In genomic region chr7:118123512-118124411, GRCm38 (mm10) we compare ENCODE assay signal across 28 mouse cellular contexts. TPM values are rescaled to one million over a fixed set of nuclear protein-coding genes. Genes with fewer than 3 reads are reported as not detected.
DNase-seq lines count a peak whose midpoint lies in the region; ATAC-seq and TF ChIP-seq lines count a peak whose summit lies in the region.
"Had no signal": no experiment of that assay in that cellular context is flagged by ENCODE, and none has a peak within 500 bp of the region (broad histone marks: within the 10 kb centered on the region; RNA-seq: fewer than 3 reads in every experiment).

No protein-coding gene starts in this region.

- H3K4me1 ChIP-seq in hindbrain, embryonic 13.5 days (replicated peaks), result peaks cover 24% of the 10 kb centered on the region

- H3K9me3 ChIP-seq in hindbrain, embryonic 13.5 days, result no peaks in the 10 kb centered on the region
- H3K9me3 ChIP-seq: embryonic facial prominence, embryonic 12.5 days; heart, embryonic 13.5 days; hindbrain, embryonic 12.5 days; limb, embryonic 15.5 days; midbrain, embryonic 10.5 days; neural tube, embryonic 13.5 days had no signal

- H3K27me3 ChIP-seq in hindbrain, embryonic 13.5 days, result no peaks in the 10 kb centered on the region
- H3K27me3 ChIP-seq: embryonic facial prominence, embryonic 12.5 days; heart, embryonic 13.5 days; hindbrain, embryonic 12.5 days; limb, embryonic 15.5 days; neural tube, embryonic 13.5 days had no signal

- no peak overlapping the region for H3K4me2 ChIP-seq in hindbrain, embryonic 13.5 days
- H3K4me2 ChIP-seq: embryonic facial prominence, embryonic 12.5 days; heart, embryonic 13.5 days; hindbrain, embryonic 12.5 days; limb, embryonic 15.5 days; neural tube, embryonic 13.5 days had no signal

- 95% methylated on average over 4 of the region's 4 CpGs for WGBS in hindbrain, embryonic 13.5 days

- H3K4me3 ChIP-seq in layer of hippocampus, adult 2 months, result no peak overlapping the region
- no peak overlapping the region for H3K4me3 ChIP-seq in hindbrain, embryonic 13.5 days
- H3K4me3 ChIP-seq: embryonic facial prominence, embryonic 12.5 days; heart, adult 2 months; heart, embryonic 13.5 days; hindbrain, embryonic 12.5 days; limb, embryonic 15.5 days; midbrain, embryonic 10.5 days; myocyte; neural tube, embryonic 13.5 days had no signal

- no peak overlapping the region for H3K9ac ChIP-seq in hindbrain, embryonic 13.5 days
- H3K9ac ChIP-seq: embryonic facial prominence, embryonic 12.5 days; forebrain, postnatal 0 days; heart, embryonic 13.5 days; hindbrain, embryonic 12.5 days; limb, embryonic 15.5 days; liver, embryonic 14.5 days; neural tube, embryonic 13.5 days had no signal

- H3K27ac ChIP-seq in layer of hippocampus, adult 2 months, result peak overlapping the region; percentile 68
- no peak overlapping the region for H3K27ac ChIP-seq in hindbrain, embryonic 13.5 days
- H3K27ac ChIP-seq: embryonic facial prominence, embryonic 12.5 days; heart, adult 2 months; heart, embryonic 13.5 days; hindbrain, embryonic 12.5 days; limb, embryonic 15.5 days; liver, embryonic 14.5 days; midbrain, embryonic 10.5 days; neural tube, embryonic 13.5 days had no signal

- H3K36me3 ChIP-seq in hindbrain, embryonic 13.5 days, result peaks cover 56% of the 10 kb centered on the region

- DNase-seq in adrenal gland, adult 2 months, result peak; percentile 59
- DNase-seq in adrenal gland, postnatal 4 days (ENCODE audit: low spot score in 2 of 2), result no peak
- no peak for DNase-seq in layer of hippocampus, adult 2 months (ENCODE audit: low spot score in 2 of 2)
- no peak for DNase-seq in layer of hippocampus, adult 11-12 months (ENCODE audit: low spot score)
- peak; percentile 54 for DNase-seq in right cerebral cortex, adult 18-20 months
- no peak for DNase-seq in right cerebral cortex, postnatal 25 days
- DNase-seq: adrenal gland, adult 8-10 months; cerebellum, adult 11-12 months; cerebellum, postnatal 10 days; forebrain, postnatal 0 days; gastrocnemius, postnatal 36 days; heart, adult 2 months; heart, postnatal 14 days; kidney, adult 18-20 months; kidney, postnatal 14 days; layer of hippocampus, postnatal 36 days; left cerebral cortex, postnatal 4 days; thymus, postnatal 25 days had no signal

- no peak for ATAC-seq in hindbrain, embryonic 13.5 days (ENCODE audit: low FRiP score)
- ATAC-seq: forebrain, postnatal 0 days; midbrain, embryonic 16.5 days had no signal

- TF ChIP-seq CTCF in layer of hippocampus, adult 2 months (conservative IDR thresholded peaks at IDR 0.05), result no peak

RNA-seq across cellular contexts. Expression of gene Arl6ip1, which starts 5.7 kb away (rescaled TPM):
- total RNA-seq in adrenal gland, adult 2 months (2021), result 100 to 1,000 TPM; 114 to 211 TPM
- polyA plus RNA-seq in adrenal gland, adult 2 months (2012; rRNA removed), result 22.8 and 30.3 TPM in 2 replicates
- 100 to 1,000 TPM; 171 to 180 TPM for total RNA-seq in adrenal gland, postnatal 4 days (2021)
- total RNA-seq in layer of hippocampus, adult 2 months (2021), result 100 to 1,000 TPM; 276 to 307 TPM
- polyA plus RNA-seq in hindbrain, embryonic 13.5 days (2015; fragmentation: Nextera tagmentation; extraction: Ambion mirVana), result 571 and 593 TPM in 2 replicates

RNA-seq across cellular contexts. Expression of gene Rps15a, which starts 7.8 kb away (rescaled TPM):
- 100 to 1,000 TPM; 473 to 973 TPM for total RNA-seq in adrenal gland, adult 2 months (2021)
- 23.1 and 29.7 TPM in 2 replicates for polyA plus RNA-seq in adrenal gland, adult 2 months (2012; rRNA removed)
- total RNA-seq in adrenal gland, postnatal 4 days (2021), result 1,000 to 10,000 TPM; 1,201 to 1,267 TPM
- 100 to 1,000 TPM; 372 to 388 TPM for total RNA-seq in layer of hippocampus, adult 2 months (2021)
- polyA plus RNA-seq in hindbrain, embryonic 13.5 days (2015; fragmentation: Nextera tagmentation; extraction: Ambion mirVana), result 513 and 522 TPM in 2 replicates

Comparison
In these comparisons a context has a peak if more than half of its experiments do, and no peak if none do; other contexts are left out.
1. DNase-seq: peak in adrenal gland, adult 2 months (single experiment) and right cerebral cortex, adult 18-20 months (single experiment); none in adrenal gland, postnatal 4 days (0 of 2), layer of hippocampus, adult 2 months (0 of 2), layer of hippocampus, adult 11-12 months (single experiment) and right cerebral cortex, postnatal 25 days (single experiment).